Mouse (Mus musculus): ENCODE data around the gene Tle2. TPM values are rescaled to one million over a fixed set of nuclear protein-coding genes. Genes with fewer than 3 reads are reported as not detected.

Gene Tle2
- total and polyA plus RNA-seq, 3 experiments, result 0.19 to 2.4 TPM; not detected in 1

DNA sequence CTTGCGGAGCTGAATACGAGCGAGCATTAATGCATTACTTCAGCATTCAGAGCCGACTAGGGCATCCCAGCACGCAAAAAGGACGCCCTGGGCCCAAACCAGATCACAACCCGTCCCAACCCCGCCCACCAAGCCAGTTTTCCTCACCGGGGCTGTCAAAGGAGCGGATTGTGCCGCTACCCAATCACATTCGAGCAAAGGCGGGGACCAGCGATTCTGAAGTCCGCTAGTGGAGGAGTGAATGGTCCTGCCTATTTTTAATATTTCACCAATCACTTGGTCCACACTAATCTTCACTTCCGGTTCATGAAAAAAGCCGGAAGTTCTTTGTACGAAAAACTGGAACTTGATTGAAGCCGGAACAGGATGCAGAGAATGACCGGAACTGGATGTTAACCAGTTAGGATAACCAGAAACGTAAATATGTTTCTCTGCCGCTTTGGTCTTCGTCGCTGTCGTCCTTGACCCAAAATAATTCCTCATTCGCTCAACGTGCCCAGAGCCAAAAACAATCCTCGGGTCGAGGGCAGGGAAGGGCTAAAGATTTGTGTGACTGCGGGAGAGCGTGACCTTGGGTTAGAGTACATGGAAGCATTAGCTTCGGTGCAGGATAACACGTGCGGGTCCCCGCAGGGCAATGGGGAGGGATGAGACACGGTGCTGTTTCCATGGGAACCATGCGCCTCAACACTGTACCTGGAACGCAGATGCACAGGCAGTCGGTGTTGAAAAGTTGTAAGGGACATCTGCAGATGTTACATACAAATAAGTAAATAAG lies 31.8 kb downstream of the Tle2 start, which contains the start of gene BC025920 (continued):
- TF ChIP-seq ZNF384 (IDR thresholded peaks at IDR 0.05; ENCODE audit: low read depth, low read length), result peak; percentile 84
- no peak for TF ChIP-seq TAL1 (IDR thresholded peaks at IDR 0.05; ENCODE audit: low read length)
- TF ChIP-seq GABPA (IDR thresholded peaks at IDR 0.05; ENCODE audit: low read depth, low read length), result no peak
- TF ChIP-seq UBTF (IDR thresholded peaks at IDR 0.05; ENCODE audit: borderline replicate concordance, insufficient read depth, low read depth, low read length), result no peak
- peak; percentile 79 for TF ChIP-seq MAX (IDR thresholded peaks at IDR 0.05; ENCODE audit: low read length)
- peak; percentile 76; the same call in 1 of the 2 replicates for TF ChIP-seq SIN3A (IDR thresholded peaks at IDR 0.05; ENCODE audit: low read length)
- TF ChIP-seq USF1 (IDR thresholded peaks at IDR 0.05; ENCODE audit: low read depth, low read length), result no peak
- TF ChIP-seq E2F4 (IDR thresholded peaks at IDR 0.05; ENCODE audit: borderline replicate concordance, low read depth, low read length), result no peak
- TF ChIP-seq POLR2A (IDR thresholded peaks at IDR 0.05; ENCODE audit: control insufficient read depth in 1 of 2, insufficient read depth in 1 of 2, low read depth in 1 of 2, low read length in 2 of 2, poor library complexity in 1 of 2), result peak; percentile 50 to 75; a peak in 3 of 4 replicates
- peak; percentile 70 for TF ChIP-seq ZMIZ1 (IDR thresholded peaks at IDR 0.05; ENCODE audit: low read depth, low read length)
- TF ChIP-seq RCOR1 (IDR thresholded peaks at IDR 0.05; ENCODE audit: low read depth, low read length), result peak; percentile 13; the same call in 1 of the 2 replicates
- TF ChIP-seq MAZ (IDR thresholded peaks at IDR 0.05; ENCODE audit: low read depth, low read length), result no peak
- TF ChIP-seq EP300 (IDR thresholded peaks at IDR 0.05; ENCODE audit: low read depth in 1 of 2, low read length in 2 of 2), result no peak
- no peak for TF ChIP-seq ZKSCAN1 (IDR thresholded peaks at IDR 0.05; ENCODE audit: low read depth, low read length)
- TF ChIP-seq TBP (IDR thresholded peaks at IDR 0.05; ENCODE audit: low read depth, low read length), result peak; percentile 72; the same call in 1 of the 2 replicates
- TF ChIP-seq HCFC1 (IDR thresholded peaks at IDR 0.05; ENCODE audit: low read depth, low read length), result peak; percentile 93
- peak; percentile 83 for TF ChIP-seq MXI1 (IDR thresholded peaks at IDR 0.05; ENCODE audit: low read depth, low read length)
- peak; percentile 62 for TF ChIP-seq GATA1 (IDR thresholded peaks at IDR 0.05; ENCODE audit: low read depth, low read length)
- peak; percentile 79 for TF ChIP-seq KAT2A (conservative IDR thresholded peaks at IDR 0.05; ENCODE audit: low read depth, low read length)

DNA sequence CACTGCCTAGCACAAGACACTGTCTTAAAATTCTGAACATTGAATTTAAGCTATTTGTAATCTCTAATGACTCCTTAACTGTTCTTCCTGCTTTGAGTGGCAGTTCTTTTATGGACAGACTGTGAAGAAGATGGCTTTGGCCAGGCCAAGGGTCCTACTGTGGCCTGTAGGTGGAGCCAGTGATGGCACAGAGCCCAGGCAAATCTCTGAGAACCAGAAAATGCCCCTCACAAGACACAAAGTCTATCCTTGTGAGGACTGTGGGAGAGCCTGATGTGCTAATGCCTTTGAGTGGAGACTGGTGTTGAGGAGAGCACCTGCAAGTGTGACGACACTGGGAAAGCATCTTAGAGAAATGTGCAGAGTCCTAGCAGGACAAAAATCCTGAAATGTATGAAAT lies 33.9 kb downstream of the Tle2 start:
- no peaks in the 10 kb centered on the region for H3K27me3 ChIP-seq (ENCODE audit: control insufficient read depth in 1 of 2, insufficient read depth in 2 of 2, low read length in 2 of 2)
- H3K36me3 ChIP-seq (ENCODE audit: control insufficient read depth in 1 of 2, insufficient read depth in 2 of 2, low read length in 2 of 2), result peaks cover 0 to 10% of the 10 kb centered on the region in 2 experiments; a peak in 2 of 4 replicates
- no peaks in the 10 kb centered on the region; the same call in 1 of the 2 replicates for H3K79me2 ChIP-seq (ENCODE audit: control insufficient read depth, insufficient read depth, low read length, poor library complexity)
- H3K9ac ChIP-seq (ENCODE audit: control insufficient read depth, low read depth, low read length, poor library complexity, severe bottlenecking), result no peak overlapping the region
- peak; percentile 20 to 49 (median 32) for TF ChIP-seq CTCF (IDR thresholded peaks at IDR 0.05 in 2 of 3, conservative IDR thresholded peaks at IDR 0.05 in 1 of 3; ENCODE audit: control insufficient read depth in 1 of 3, insufficient read depth in 1 of 3, low read depth in 2 of 3, low read length in 3 of 3, poor library complexity in 1 of 3, severe bottlenecking in 1 of 3)
- TF ChIP-seq NELFE (IDR thresholded peaks at IDR 0.05; ENCODE audit: low read depth, low read length), result no peak
- TF ChIP-seq MXI1 (IDR thresholded peaks at IDR 0.05; ENCODE audit: low read depth, low read length), result no peak
- no peak for TF ChIP-seq TCF12 (IDR thresholded peaks at IDR 0.05; ENCODE audit: low read depth, low read length)
- peak; percentile 18; the same call in 1 of the 2 replicates for TF ChIP-seq SMC3 (IDR thresholded peaks at IDR 0.05; ENCODE audit: low read depth, low read length)
- no peak for DNase-seq (ENCODE audit: low read depth, low spot score)
- H3K4me1 ChIP-seq (ENCODE audit: control insufficient read depth in 1 of 2, insufficient read depth in 2 of 2, low read length in 2 of 2), result peaks cover 7 to 11% of the 10 kb centered on the region in 2 experiments; a peak in 2 of 4 replicates
- no peak overlapping the region for H3K4me3 ChIP-seq (ENCODE audit: control insufficient read depth in 1 of 2, insufficient read depth in 1 of 2, low read depth in 2 of 2, low read length in 2 of 2)
- no peak overlapping the region for H3K27ac ChIP-seq (ENCODE audit: control insufficient read depth, low read depth, low read length)
- no peaks in the 10 kb centered on the region for H3K9me3 ChIP-seq (replicated peaks; ENCODE audit: insufficient read depth, low read length)

Measured in MEL (cell line).